Mouse (Mus musculus): ENCODE measurements around the gene Phrf1.

- TF ChIP-seq CTCF (IDR thresholded peaks at IDR 0.05; ENCODE audit: low read depth) (no peak), EP300 (IDR thresholded peaks at IDR 0.05; ENCODE audit: low read depth) (no peak)
Measured at GRCm38 (mm10) chr7:141277701-141278678, 49.4 kb downstream of the Phrf1 start.

Measured in heart, postnatal 0 days (tissue).